Mouse (Mus musculus): Measurements from ENCODE around the gene Htr1f. TPM values are rescaled to one million over a fixed set of nuclear protein-coding genes. Genes with fewer than 3 reads are reported as not detected.
"Not testable (repeated sequence)": the region's sequence is repeated elsewhere in the genome, so short reads cannot be mapped to it uniquely, and the experiment has no call there.

Htr1f gene
- not detected for total RNA-seq (2021)

DNA sequence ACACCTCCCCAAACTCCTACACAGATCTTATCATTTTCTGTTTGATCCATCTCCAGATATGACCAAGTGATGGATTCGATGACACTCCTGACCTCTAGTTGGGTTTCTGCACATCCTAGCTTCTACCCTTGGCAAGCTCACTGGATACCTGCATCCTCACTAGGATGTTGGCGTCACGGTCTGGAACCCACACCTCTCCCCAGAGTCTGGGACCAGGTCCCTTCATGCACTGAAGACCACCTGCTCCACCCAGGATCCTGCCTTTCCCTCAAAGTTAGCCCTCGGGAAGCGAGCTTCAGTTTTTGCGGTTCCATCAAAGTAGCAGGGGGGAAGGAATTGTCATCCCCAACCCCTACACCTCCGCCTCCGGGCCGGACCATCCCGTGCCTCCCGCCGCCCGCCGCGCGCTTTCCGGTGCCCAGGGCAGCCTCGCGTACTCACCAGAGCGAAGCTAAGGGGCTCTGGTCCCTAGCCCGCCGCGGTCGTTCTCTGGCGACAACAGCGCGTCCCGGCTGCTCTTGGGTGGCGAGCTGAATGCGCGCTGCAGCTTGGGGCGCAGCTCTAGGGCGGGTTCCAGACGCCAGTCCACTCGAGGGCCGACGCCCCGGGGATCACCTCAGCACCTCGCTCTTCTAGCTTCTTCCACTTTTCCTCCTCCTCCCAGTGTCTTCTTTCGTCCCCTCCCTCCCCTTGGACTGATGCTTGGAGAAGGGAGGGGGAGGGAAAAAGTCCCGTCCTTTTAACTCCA, at the start of gene Htr1f:
Htr1f (minus strand) TSS at position 671 of the 748 bp plus-strand sequence.
- DNase-seq (ENCODE audit: low spot score) = no peak
- intact Hi-C loops (cut with DNase I) = no loop called here

DNA sequence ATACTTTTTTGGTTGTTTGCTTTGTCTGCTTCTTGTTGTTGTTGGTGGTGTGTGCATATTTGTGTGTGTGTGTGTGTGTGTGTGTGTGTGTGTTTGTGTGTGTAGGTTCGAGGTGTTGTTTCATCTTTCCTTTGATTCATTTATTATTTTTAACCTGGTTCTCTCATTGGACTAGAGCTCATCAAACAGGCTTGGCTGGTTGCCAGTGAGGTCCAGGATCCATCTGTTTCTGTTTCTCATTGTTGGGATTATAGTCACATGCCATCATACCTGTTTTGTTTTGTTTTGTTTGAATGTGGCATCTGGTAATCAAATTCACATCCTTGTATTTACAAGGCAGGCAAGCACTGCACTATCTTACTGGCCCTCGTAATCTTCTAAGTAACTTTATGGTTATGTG, 34.1 kb upstream of the Htr1f start:
- intact Hi-C loops (cut with DNase I) = no loop called here
- no peak for DNase-seq (ENCODE audit: low spot score)

DNA sequence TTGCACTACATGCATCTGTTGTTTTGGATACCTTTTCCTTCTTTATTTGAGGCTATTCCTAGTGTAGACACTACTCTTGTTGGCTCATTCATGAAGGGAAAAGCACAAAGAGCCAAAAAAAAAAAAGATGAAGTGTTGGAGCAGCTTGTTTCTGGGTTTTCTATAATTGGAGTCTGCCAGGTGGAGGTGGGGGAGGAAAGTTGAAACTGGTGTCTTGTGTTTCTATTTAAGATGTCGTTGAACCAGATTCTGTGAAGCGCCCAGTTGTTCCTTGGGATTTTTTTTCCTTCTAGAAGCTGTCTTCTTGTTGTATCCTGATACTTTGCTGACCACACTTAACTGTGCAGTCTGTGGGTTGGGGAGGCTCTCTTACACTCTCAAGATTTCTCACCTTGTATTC, 23.7 kb upstream of the Htr1f start:
- intact Hi-C loops (cut with DNase I) = no loop called here
- no peak for DNase-seq (ENCODE audit: low spot score)

DNA sequence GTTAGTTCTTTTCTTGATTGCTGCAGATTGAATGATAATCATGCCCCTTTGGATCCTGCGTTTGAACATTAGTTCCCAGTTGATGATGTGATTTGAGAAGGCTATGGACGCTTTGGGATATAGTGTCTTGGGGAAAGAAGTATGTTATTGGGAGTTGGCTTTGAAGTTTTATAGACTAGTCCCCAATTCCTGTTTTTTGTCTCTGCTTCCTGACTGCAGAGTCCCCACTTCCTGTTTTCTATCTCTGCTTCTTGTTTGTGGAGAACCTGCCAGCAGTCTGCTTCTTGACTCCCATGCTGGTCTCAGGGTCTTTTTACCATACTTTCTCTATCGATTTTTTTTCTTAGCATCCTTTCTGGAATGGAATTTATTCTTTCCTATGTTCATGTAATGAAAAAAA, 22.2 kb upstream of the Htr1f start:
- DNase-seq (ENCODE audit: low spot score) = no peak
- intact Hi-C loops (cut with DNase I) = no loop called here

DNA sequence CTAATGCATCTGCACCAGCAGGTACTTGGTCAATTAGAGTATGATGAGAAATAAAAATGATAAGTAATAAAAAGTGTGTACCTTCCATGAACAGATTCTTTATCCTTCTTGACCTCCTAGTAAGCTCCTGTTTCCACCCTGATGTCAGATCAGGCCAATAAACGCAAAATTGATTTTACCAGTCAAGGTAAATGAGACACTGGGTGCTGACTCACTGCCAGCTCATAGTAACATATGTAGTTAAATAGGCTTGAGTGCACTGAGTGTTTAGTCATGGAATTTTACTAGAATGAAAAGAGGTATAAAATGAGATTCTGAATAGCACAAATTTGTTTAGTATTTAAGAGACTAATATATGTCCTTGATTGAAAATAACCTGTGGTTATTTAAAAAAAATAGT, 6.6 kb upstream of the Htr1f start:
- intact Hi-C loops (cut with DNase I) = no loop called here
- DNase-seq (ENCODE audit: low spot score) = no peak

DNA sequence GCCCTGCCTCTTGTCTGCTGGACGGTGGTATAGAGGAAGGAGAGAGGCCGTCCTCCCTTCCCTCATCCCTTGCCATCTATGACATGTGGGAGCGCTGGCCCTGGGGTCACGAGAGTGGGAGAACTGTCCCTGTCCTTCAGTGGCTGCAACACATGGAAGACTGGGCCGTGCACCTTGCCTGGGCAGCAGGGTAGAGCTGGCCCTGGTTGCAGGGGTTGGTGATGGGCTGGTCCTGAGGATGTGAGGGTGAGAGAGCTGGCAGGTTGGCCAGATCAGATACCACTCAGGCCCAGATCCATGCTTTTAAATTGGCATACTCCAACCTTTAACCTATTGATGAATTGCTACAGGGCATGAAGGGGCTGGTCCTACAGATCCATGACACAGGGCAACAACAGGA, 12.1 kb downstream of the Htr1f start:
- DNase-seq (ENCODE audit: low spot score) = no peak
- intact Hi-C loops (cut with DNase I) = no loop called here

DNA sequence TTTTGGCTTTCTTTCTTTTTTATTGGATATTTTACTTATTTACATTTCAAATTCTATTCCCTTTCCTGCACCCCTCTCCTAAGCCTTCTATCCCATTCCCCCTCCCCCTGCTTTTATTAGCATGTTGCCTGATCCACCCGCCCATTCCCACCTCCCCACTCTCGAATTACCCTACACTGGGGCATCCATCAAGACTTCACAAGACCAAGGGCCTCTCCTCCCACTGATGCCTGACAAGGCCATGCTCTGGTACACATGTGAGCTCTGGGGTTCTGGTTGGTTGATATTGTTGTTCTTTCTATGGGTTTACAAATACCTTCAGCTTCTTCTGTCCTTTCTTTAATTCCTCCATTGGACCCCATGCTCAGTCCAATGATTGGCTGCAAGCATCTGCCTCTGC, 22.2 kb downstream of the Htr1f start:
- intact Hi-C loops (cut with DNase I) = no loop called here
- no peak for DNase-seq (ENCODE audit: low spot score)

DNA sequence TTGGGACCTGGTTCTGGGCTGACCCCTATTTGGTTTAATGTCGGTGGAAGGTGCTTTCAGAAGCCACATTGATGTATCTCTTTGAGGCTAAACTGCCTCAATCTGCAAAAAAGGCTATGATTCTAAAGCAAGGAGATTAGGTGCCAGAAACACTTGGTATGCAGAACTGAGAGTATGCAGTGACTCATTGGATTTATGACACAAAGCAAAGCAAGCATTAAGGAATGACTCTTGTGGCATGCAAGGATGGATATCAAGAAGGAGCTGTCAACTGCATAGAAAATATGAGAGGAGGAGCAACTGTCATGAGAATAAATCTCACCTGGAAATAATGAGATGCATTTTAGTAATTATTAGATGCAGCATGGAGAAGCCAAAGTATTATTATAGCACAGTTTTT, 35.8 kb downstream of the Htr1f start:
- no peak for DNase-seq (ENCODE audit: low spot score)
- intact Hi-C loops (cut with DNase I) = no loop called here

DNA sequence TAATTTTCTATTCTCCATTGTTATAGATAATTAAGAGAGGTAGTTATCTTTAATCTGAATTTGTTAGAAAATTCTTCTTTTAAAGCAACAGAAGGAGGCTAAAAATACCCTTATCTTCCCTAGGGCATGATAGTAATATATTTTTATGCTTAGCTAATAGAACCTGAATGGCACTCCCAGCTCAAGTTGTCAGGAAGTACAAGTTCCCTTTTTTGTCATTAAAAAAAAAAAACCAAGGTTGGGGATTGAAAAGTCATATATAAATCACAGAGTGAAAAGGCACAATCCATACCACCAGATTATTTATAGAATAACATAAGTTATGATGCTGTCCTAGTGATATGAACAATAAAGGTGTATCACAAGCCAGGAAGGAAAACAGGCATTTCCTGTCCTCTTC, 39.4 kb downstream of the Htr1f start:
- DNase-seq (ENCODE audit: low spot score) = no peak
- intact Hi-C loops (cut with DNase I) = no loop called here

DNA sequence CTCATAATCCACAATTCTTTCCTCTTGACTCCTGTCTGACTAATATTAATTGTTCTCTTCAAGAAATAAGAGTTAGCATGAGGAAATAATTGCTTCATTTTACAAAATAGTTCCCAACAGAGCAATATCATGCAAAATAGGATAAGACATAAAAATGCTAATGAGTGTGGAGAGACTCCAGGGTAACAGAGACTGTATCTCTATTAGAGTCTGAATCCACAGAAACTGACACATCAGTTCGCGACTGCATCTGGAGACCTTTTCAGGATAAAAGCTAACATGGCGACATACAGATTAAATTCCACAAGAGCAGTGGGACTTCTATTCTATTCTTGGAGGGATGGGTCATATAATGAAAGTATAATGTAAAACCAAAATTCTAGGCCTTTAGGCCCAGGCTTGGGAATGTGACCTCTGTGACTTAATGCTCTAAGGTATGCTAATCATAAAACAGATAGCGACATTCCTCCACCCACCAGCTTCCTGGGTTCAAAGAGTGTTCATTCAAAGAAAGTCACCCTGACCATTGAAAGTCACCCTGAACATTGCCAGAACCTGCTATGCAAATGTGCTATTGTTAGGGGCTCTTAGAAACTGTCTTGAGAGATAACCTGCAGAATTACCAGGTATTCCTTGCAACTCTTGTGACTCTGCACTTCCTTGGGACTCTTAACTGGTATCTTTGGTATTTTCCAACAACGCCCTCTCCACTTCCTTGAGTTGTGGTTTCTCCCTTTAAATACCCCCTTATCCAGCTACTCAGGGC, 67.8 kb downstream of the Htr1f start:
- DNase-seq (ENCODE audit: low spot score); intact Hi-C loops (cut with DNase I): not testable (repeated sequence)

DNA sequence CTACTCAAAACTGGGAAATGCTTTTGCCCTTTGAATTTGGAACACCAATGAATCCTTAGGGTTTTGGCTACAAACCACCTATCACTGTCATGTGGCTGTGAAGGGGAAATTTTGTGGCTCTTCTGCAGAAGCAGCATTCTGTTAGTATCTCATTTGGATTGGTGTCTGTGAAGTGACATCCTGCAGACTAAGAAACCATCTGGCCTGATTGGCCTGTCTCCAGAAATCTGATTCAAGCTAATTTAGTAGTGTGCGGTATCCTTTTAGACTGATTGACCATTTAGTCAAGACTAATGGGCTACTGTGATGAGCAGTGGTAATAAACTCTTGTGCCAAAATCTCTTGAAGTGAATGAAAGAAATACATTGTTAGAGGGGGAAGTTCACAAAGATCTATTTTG, 76.0 kb downstream of the Htr1f start:
- intact Hi-C loops (cut with DNase I) = no loop called here
- no peak for DNase-seq (ENCODE audit: low spot score)

DNA sequence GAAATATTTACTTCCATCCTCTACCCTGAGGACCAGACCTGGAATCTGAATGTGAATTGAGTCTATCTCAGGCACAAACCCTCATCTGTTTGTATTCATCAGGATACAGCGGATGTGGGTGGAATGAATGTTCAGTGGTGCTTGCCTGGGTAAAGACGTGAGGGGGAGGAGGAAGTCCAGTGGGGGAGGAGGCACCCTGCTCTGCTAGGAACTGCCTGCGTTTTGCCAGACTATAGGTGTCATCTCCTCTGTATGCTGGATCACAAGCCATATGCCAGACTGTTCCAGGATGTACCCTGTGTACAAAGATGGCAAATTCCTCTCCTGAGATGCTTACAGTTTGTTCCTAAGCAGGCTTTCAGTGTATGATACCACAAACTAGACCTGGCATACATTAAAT, 83.3 kb downstream of the Htr1f start:
- intact Hi-C loops (cut with DNase I) = no loop called here
- DNase-seq (ENCODE audit: low spot score) = no peak

DNA sequence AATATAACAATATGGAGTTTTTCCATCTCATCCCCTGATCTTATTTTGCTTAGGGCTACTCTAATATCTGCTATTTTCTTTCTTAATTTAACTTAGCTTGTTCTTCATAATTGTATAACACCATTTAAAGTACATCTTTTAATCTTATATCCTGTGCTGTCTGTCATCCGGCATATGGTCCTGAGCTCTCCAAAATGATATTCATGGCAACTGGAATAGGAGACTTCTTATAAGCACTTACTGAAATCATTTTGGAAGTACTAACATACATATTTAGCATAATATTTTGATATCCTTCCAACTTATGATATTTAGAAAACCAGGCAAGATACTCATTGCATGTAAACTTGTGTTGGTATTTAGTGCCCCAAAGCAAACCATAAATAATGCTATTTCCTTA, 86.9 kb downstream of the Htr1f start:
- intact Hi-C loops (cut with DNase I) = no loop called here
- DNase-seq (ENCODE audit: low spot score) = no peak

DNA sequence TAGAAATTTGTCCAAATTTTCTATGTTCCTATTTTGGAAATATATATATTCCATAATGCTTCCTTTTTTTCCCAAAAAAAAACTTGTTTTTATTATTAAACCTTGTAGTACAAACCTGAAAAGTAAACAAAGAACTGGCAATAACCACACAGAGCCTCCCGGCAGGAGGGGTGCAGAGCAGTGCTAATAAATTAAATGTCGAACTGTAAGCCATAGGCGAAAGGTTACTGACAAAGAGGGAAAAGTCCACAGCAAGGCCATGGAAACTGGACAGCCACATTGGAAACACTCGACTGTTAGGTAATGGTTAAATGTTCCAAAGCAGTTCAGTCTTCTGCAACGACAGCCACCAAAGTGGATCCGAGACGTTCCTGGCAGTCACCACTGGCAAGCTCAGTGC, 87.5 kb downstream of the Htr1f start:
- intact Hi-C loops (cut with DNase I) = no loop called here
- DNase-seq (ENCODE audit: low spot score) = no peak

DNA sequence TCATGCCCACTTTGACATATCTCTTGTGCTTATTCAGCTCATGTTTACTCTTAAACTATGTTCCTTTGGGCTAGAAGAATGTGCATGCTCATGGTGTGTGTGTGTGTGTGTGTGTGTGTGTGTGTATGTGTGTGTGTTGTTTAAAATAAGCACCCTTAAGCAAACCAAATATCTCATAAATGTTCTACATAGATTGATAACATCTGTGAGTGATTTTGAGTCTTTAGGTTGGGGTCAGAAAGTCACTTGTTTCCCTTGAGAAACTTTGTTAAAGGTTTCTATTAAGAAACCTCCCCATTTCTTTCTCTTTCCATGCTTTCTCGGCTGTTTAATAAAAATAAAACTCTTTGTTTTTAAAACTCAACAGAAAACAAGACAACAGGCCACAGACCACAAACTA, 88.1 kb downstream of the Htr1f start:
- intact Hi-C loops (cut with DNase I) = no loop called here
- DNase-seq (ENCODE audit: low spot score) = no peak

DNA sequence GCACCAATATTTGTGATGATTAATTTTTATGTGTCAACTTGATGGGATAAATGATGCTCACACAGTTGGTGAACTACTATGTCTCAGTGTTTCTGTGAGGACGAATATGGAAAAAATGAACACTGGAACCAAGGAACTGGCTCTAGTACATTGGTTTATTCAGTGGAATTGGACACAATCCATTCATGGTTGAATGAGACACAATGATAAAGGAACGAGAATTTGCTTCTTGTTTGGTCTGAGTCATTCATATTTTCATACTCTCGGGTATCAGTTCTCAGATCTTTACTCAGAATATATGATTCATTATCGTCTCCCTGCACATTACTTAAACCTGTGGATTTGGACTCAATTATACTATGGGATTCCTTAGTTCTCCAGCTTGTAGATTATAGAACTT, 90.4 kb downstream of the Htr1f start:
- DNase-seq (ENCODE audit: low spot score) = no peak
- intact Hi-C loops (cut with DNase I) = no loop called here

DNA sequence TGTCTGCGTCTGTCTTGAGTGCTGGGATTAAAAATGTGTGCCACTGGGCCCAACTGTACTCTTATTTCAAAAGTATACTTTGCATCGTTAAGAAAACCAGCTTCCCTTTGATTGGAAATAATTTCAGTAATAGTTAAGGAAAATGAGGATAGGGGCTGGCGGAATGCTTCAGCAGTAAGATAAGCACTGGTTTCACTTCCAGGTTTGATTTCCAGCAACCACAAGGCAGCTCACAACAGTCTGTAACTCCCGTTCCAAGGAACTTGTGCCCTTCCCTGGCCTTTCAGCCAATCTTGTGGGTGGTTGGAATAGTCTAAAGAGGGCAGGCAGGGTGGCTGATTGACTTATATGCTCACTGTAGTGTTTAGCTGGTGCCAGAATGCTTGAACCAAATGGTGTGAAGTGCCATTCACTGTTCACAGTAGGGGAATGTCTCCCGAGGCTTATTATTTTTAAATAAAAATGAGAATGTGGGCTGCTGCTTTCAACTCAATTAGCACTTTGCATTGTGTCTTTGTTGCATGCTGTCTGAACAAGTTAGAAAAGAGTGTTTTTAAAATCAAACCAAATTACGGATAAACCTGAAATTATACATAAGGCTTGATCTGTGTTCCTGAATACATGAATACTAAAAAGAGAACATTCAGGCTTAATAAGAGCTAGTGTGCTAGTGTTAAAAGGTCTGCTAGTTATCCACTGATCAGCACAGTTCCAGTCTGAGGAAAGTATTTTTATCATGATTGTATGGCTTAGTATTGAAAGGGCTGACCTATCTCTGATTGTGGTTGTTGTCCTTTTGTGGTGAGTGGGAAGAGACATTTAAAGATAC, 103.4 kb downstream of the Htr1f start:
- DNase-seq (ENCODE audit: low spot score) = no peak
- intact Hi-C loops (cut with DNase I) = no loop called here

DNA sequence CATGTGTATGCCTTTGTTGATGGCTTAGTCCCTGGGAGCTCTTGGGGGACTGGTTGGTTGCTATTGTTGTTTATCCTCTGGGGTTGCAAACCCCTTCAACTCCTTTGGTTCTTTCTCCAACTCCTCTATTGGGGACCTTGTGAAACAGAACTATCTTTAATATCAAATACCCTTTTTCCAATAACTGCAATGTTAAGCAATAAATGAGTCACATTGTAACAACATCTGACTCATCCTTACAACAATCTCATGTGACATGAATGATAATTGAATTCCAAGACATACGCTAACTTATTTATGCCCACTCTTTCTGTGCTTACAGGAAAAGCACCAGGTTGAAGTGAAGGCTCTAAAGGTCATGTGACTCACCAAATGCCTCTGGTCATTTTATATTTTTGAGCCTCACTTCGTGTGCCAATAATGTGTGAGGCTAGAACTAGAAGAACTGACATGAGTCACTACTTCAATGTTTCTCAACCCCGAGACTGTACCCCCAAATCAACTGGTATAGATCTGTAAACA, 116.3 kb downstream of the Htr1f start:
- intact Hi-C loops (cut with DNase I) = no loop called here
- no peak for DNase-seq (ENCODE audit: low spot score)

DNA sequence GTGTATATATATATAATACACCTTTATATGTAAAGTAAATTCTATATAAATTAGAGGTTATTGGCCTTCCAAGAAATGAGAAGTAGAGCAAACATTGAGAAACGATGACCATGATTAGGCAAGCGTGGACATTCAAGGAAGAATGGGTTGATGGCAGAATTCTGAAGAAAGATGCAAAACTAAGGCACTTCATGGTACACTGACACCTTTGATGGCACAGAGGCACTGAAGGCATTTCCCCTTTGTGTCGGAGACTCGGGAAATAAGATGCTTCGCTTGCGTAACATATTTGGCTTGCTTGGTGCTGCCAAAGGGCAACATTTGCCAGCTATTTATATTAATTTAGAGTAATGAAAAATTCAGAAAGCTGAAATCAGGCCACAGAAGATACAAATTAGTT, 118.1 kb downstream of the Htr1f start:
- intact Hi-C loops (cut with DNase I) = no loop called here
- DNase-seq (ENCODE audit: low spot score) = no peak

DNA sequence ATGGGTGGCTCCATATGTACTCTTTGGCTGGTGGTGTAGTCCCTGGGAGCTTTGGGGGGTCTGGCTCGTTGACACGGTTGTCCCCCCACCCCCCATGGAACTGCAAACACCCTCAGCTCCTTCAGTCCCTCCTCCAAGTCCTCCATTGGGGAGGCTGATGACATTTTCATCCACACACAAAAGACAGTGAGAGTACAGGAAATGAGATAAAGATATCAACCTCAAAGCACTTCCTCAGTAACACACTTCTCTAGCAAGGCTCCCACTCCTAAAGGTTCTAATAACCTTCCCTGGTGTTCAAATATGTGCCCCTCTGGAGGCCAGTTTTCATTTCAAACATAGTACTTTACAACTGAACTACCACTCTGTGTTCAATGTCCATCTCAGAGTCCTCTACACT, 118.6 kb downstream of the Htr1f start:
- DNase-seq (ENCODE audit: low spot score) = no peak
- intact Hi-C loops (cut with DNase I) = no loop called here

DNA sequence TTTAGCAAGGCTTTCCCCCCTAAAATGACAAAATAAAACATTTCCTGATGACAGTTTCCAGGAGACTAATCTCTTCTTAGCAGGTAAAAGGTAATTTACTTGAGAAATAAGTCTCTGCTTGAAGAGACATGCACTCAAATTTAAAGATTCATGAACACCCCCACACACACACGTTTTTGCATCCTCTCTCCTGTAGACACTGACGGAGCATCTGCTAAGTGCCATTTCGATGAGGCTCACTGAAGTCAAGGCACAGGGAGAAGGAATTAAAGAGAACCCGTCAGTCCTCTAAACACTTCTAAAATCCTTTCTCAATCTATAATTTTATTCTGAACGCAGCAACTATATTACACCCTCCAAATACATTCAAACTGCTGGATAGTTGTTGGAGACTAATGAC, 131.0 kb downstream of the Htr1f start:
- no peak for DNase-seq (ENCODE audit: low spot score)
- intact Hi-C loops (cut with DNase I) = no loop called here

Data from heart, postnatal 25 days (tissue).